Mouse (Mus musculus) NIH3T3 (cell line): Measurements from ENCODE around the gene Col4a2.
A peak's percentile ranks its signal among the peaks of the same experiment; 100 is the strongest.

ENCODE experiments used
- DNase-seq: peaks from one replicate; pipeline ENCODE4 v3.0.0-alpha.2; 2012; ENCODE audit warnings: low read depth

The Col4a2 gene

GRCm38 (mm10) chr8:11296282-11296943, 16.2 kb upstream of the Col4a2 start:
- no peak for DNase-seq

GRCm38 (mm10) chr8:11297141-11297838, 15.3 kb upstream of the Col4a2 start:
- no peak for DNase-seq

- DNase-seq: no peak
Observed at GRCm38 (mm10) chr8:11298531-11299316, 13.9 kb upstream of the Col4a2 start.

- DNase-seq: no peak
Observed at GRCm38 (mm10) chr8:11299317-11299602, 13.3 kb upstream of the Col4a2 start.

GRCm38 (mm10) chr8:11300436-11300835, 12.2 kb upstream of the Col4a2 start:
- DNase-seq: peak; percentile 29

- no peak for DNase-seq
Observed at GRCm38 (mm10) chr8:11304027-11304601, 8.5 kb upstream of the Col4a2 start.

- no peak for DNase-seq
Observed at GRCm38 (mm10) chr8:11305539-11305938, 7.1 kb upstream of the Col4a2 start.

GRCm38 (mm10) chr8:11307451-11307850, 5.2 kb upstream of the Col4a2 start:
- DNase-seq: no peak

- DNase-seq: no peak
Observed at GRCm38 (mm10) chr8:11308570-11308998, 4.0 kb upstream of the Col4a2 start.

GRCm38 (mm10) chr8:11309226-11309625, 3.4 kb upstream of the Col4a2 start:
- DNase-seq: no peak

- no peak for DNase-seq
Observed at GRCm38 (mm10) chr8:11310049-11310448, 2.6 kb upstream of the Col4a2 start.

- peak; percentile 56 for DNase-seq
Observed at GRCm38 (mm10) chr8:11311681-11312348, 790 bp upstream of the Col4a2 start.

GRCm38 (mm10) chr8:11313176-11314111, 839 bp downstream of the Col4a2 start:
- DNase-seq: peak; percentile 41

- DNase-seq: no peak
Observed at GRCm38 (mm10) chr8:11314613-11315012, 2.0 kb downstream of the Col4a2 start.

GRCm38 (mm10) chr8:11315179-11315943, 2.8 kb downstream of the Col4a2 start:
- no peak for DNase-seq

- DNase-seq: no peak
Observed at GRCm38 (mm10) chr8:11316118-11316517, 3.5 kb downstream of the Col4a2 start.

GRCm38 (mm10) chr8:11319405-11319804, 6.8 kb downstream of the Col4a2 start:
- DNase-seq: no peak

- DNase-seq: no peak
Observed at GRCm38 (mm10) chr8:11321841-11322240, 9.2 kb downstream of the Col4a2 start.

- peak; percentile 66 for DNase-seq
Observed at GRCm38 (mm10) chr8:11322724-11323585, 10.3 kb downstream of the Col4a2 start.
